Mouse (Mus musculus) erythroblast, embryonic 14.5 days (primary cell): ENCODE results near the gene Csf2rb2. TPM values are rescaled to one million over a fixed set of nuclear protein-coding genes. Genes with fewer than 3 reads are reported as not detected.
"Not testable (repeated sequence)": the region's sequence is repeated elsewhere in the genome, so short reads cannot be mapped to it uniquely, and the experiment has no call there.

Source experiments
- H3K27me3 ChIP-seq: 2 replicates; pipeline ENCODE4 v1.6.1; 2012; ENCODE audit warnings: inconsistent platforms; ENCODE audit not compliant: control insufficient read depth
- H3K36me3 ChIP-seq: 2 replicates; pipeline ENCODE4 v1.6.1; 2012; ENCODE audit warnings: mild to moderate bottlenecking, inconsistent platforms; ENCODE audit not compliant: control insufficient read depth
- H3K4me1 ChIP-seq: 2 replicates; pipeline ENCODE4 v1.6.1; 2012; ENCODE audit warnings: inconsistent platforms; ENCODE audit not compliant: control insufficient read depth
- H3K4me3 ChIP-seq: replicated peaks from 2 replicates; pipeline ENCODE3; 2012; ENCODE audit warnings: moderate library complexity, mild to moderate bottlenecking, inconsistent platforms
- H3K9me3 ChIP-seq: 2 replicates; pipeline ENCODE4 v1.6.1; 2012; ENCODE audit warnings: low read length, inconsistent platforms, mixed read lengths; ENCODE audit not compliant: control insufficient read depth
- GATA1 ChIP-seq: IDR thresholded peaks from 2 replicates; pipeline ENCODE4 v1.6.1; 2012; ENCODE audit warnings: low read length, inconsistent platforms, mixed read lengths
- TAL1 ChIP-seq: IDR thresholded peaks from 3 replicates; pipeline ENCODE4 v1.6.1; 2012; ENCODE audit warnings: low read length, inconsistent platforms, mixed read lengths
- polyA plus RNA-seq: library from polyadenylated mRNA; stranded (reverse); fragments of >175 nt; gene quantifications from 2 replicates; pipeline ENCODE4 v1.2.3, GENCODE M21; 2012

The Csf2rb2 gene
- polyA plus RNA-seq, 1 experiment = 0.19 TPM

GRCm38 (mm10) chr15:78263286-78263685, 42.2 kb downstream of the Csf2rb2 start:
- no peak overlapping the region for H3K4me3 ChIP-seq
- H3K4me1 ChIP-seq = peaks cover 61% of the 10 kb centered on the region
- no peak for TF ChIP-seq GATA1
- TF ChIP-seq TAL1 = no peak
- H3K27me3 ChIP-seq = no peaks in the 10 kb centered on the region
- H3K9me3 ChIP-seq = no peaks in the 10 kb centered on the region
- H3K36me3 ChIP-seq = peaks cover 5% of the 10 kb centered on the region

DNA sequence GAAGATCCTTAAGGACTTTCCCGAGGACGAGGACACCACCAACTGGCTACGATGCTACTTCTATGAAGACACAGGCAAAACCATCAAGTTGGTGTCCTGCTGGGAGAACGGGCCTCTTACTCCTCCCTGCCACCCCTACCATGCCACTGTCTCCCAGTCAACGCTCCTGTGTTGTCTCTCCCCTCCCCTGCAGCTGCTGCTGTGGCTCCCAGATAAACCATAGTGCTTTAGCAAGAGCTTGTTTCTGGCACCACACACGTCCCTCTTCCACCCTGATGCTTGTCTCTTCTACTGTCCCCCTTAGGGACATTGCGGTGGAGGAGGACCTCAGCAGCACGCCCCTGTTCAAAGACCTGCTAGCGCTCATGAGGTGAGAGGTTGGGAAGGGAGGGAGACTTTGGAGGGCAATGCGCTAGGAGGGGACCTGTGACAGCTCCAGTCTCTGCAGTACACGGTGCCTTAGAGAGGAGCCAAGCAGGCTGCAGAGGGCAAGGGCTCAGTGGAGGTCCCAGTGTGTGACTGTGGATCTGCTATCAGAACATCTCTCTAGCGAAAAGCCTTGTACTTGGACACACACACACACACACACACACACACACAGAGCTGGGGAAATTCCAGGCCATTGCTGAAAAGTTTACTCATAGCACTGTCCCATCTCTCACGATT, 44.7 kb downstream of the Csf2rb2 start:
- peaks cover 51% of the 10 kb centered on the region for H3K4me1 ChIP-seq
- no peaks in the 10 kb centered on the region for H3K27me3 ChIP-seq
- H3K4me3 ChIP-seq = peak overlapping the region; percentile 64
- no peaks in the 10 kb centered on the region for H3K9me3 ChIP-seq
- peaks cover 5% of the 10 kb centered on the region for H3K36me3 ChIP-seq
- TF ChIP-seq TAL1 (peak; percentile 59), GATA1 (no peak)

- H3K36me3 ChIP-seq = peaks cover 4% of the 10 kb centered on the region
- H3K4me3 ChIP-seq = no peak overlapping the region
- H3K4me1 ChIP-seq = peaks cover 41% of the 10 kb centered on the region
- H3K9me3 ChIP-seq = no peaks in the 10 kb centered on the region
- H3K27me3 ChIP-seq = no peaks in the 10 kb centered on the region
- no peak for TF ChIP-seq TAL1
- TF ChIP-seq GATA1 = no peak
These were observed 47.2 kb downstream of the Csf2rb2 start for GRCm38 (mm10) chr15:78258246-78258865.

DNA sequence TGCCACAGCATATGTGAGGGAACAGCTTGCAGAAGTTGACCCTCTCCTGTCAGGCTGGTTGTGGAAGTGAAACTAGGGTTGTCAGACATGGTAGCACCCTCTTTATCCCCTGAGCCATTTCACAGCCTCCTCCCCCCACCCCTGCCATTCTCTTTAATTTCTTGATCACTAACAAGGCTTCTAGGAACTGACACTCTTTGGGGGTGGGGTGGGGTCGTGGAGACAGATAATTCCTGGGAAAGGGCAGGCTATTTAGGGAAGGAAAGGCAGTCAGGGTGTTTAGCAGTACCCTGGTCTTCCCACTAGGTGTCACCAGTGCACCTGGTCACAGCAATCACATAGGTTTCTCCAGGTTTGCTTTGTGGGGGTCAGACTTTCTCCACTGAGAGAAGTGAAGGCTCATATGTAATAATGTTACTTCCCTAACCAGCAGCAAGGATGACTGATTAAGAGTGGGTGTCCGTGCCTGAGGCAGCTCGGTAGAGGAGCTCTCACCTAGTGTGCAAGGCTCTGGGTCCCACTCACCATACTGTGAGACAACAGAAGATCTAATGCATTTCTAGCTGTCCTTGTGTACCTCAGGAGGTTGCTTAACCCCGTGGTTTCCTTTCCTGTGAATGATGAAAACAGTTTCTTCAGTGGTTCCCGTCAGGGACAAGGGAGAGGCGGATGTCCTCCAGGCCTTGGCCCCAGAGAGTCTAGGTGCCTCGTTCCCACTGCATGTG, 48.0 kb downstream of the Csf2rb2 start:
- H3K4me3 ChIP-seq = no peak overlapping the region
- no peak for TF ChIP-seq GATA1
- TF ChIP-seq TAL1 = no peak
- peaks cover 4% of the 10 kb centered on the region for H3K36me3 ChIP-seq
- H3K9me3 ChIP-seq = no peaks in the 10 kb centered on the region
- no peaks in the 10 kb centered on the region for H3K27me3 ChIP-seq
- peaks cover 38% of the 10 kb centered on the region for H3K4me1 ChIP-seq

- H3K27me3 ChIP-seq, H3K36me3 ChIP-seq, H3K9me3 ChIP-seq: not testable (repeated sequence)
These were observed 48.8 kb downstream of the Csf2rb2 start for GRCm38 (mm10) chr15:78256602-78257259.

DNA sequence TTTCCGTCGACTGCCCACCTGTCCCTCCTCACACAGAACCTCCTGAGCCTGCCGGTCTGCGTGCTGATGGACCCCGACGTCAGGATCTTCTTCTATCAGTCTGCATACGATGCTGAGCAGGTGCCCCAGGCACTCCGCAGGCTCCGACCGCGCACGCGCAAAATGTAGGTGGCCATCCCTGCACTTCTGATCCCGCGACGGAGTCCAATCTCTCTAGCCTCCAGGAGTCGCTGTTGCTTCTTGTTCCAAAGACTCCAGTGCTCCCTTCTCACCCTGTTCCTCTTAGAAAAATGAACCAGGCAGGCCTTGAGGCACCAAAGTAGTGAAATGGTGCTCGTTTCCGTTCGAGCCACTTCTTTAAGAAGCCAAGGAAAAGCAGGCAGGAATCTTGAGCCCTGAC, 50.8 kb downstream of the Csf2rb2 start:
- Histone ChIP-seq H3K4me3 (no peak overlapping the region), H3K4me1 (peaks cover 18% of the 10 kb centered on the region), H3K9me3 (no peaks in the 10 kb centered on the region), H3K27me3 (no peaks in the 10 kb centered on the region), H3K36me3 (no peaks in the 10 kb centered on the region)
- TF ChIP-seq GATA1 = no peak
- no peak for TF ChIP-seq TAL1

More at GRCm38 (mm10) chr15:78256602-78257259, 48.8 kb downstream of the Csf2rb2 start:
- H3K4me3 ChIP-seq = not testable (repeated sequence)
- H3K4me1 ChIP-seq = peaks cover 33% of the 10 kb centered on the region

GRCm38 (mm10) chr15:78248410-78248809, 57.1 kb downstream of the Csf2rb2 start:
- TF ChIP-seq TAL1 = no peak
- H3K27me3 ChIP-seq = no peaks in the 10 kb centered on the region
- no peaks in the 10 kb centered on the region for H3K4me1 ChIP-seq
- H3K4me3 ChIP-seq = no peak overlapping the region
- no peaks in the 10 kb centered on the region for H3K9me3 ChIP-seq
- no peaks in the 10 kb centered on the region for H3K36me3 ChIP-seq

DNA sequence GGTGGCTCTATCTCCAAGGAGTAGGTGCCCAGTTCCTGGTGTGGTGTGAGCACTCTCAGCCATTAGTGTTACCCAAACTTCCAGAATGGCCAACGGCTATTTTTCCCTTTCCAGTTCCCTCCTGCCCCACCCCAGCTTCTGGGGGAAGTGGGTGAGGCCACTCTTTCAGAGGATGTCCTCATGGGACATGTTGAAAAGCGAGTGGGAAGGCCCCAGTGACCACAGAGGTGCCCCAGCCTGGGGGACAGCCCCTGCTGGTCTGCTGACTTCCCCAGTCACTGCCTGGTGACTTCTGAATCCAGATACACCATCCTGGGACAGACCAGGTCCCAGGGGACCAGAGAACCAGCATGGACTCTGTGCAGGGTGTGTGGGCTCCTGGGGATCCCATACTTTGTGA, 57.9 kb downstream of the Csf2rb2 start:
- H3K4me3 ChIP-seq = no peak overlapping the region
- no peaks in the 10 kb centered on the region for H3K36me3 ChIP-seq
- no peaks in the 10 kb centered on the region for H3K27me3 ChIP-seq
- H3K4me1 ChIP-seq = no peaks in the 10 kb centered on the region
- no peaks in the 10 kb centered on the region for H3K9me3 ChIP-seq
- TF ChIP-seq GATA1 = no peak
